Mouse (Mus musculus): ENCODE data around the gene Gm28230.

Gene Gm28230

DNA sequence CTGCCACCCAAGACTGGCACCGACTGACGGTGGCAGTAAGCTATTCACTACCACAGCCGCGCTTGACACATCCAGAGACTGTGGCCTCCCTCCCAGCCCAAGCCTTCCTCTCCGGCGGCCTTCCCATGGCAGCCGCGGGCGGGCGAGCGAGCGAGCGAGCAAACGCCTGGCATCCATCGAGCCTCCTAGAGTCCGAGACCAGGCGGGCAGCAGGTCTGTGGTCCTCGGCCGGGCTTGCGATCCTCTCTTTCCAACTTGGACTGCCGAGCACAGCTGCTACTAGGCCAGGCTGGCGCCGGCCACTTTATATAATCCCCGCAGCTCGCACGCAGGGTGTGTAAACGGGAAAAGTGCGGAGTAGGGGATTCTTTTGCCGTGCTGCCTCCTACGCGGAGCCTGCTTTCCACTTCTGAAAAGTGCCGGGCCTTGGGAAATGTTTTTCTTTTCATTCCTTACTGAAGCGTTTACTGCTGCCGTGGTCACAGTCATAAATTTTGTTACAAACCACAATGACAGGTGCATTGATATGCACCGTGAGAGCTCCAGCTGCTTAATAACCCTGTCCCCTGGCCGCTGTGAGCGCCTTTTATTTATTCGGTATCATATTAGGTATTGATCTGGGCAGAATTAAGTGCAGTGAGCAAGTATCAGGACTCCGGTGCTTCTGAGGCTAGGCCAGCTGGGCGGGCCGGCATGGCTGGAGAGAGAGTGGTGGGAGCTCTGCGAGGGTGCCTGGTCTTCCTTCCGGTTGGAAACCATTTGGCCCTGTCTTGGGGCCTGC, 14.0 kb downstream of the Gm28230 start:
- peak; percentile 64 for DNase-seq

DNA sequence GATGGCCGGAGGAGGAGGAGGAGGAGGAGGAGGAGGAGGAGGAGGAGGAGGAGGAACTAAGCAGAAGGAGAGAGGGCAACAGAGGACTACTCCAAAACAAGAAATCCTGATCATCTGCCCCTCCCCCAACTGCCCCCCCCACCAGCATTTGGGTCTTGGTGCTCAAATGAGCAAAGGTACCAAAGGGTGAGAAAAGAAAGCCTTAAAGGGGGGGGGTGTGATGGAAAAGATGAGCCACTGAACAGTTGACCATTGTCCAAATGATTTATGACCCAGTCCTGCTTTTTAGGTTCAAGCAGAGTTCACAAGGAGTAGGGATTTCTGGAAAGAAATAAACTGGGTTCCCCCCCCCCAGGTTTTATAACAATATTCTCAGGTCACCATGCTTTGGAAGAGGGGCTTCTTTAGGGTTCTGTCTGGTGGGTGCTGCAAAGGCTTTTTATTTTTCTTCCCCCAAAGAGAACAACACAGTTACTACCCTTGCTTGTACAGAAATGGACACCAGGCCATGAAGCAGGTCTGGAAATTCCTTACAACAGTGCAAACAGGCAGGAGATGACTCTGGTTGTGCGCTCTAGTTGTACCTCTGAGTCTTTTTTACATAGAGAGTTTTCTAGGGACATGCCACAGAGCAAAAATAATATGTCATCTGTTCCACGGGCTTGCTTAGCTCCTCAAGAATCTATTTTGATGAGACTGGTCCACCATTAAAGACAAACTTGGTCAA, 14.9 kb downstream of the Gm28230 start:
- DNase-seq, result no peak

GRCm38 (mm10) chr2:74741979-74742277, 15.4 kb downstream of the Gm28230 start:
- DNase-seq, result no peak

DNA sequence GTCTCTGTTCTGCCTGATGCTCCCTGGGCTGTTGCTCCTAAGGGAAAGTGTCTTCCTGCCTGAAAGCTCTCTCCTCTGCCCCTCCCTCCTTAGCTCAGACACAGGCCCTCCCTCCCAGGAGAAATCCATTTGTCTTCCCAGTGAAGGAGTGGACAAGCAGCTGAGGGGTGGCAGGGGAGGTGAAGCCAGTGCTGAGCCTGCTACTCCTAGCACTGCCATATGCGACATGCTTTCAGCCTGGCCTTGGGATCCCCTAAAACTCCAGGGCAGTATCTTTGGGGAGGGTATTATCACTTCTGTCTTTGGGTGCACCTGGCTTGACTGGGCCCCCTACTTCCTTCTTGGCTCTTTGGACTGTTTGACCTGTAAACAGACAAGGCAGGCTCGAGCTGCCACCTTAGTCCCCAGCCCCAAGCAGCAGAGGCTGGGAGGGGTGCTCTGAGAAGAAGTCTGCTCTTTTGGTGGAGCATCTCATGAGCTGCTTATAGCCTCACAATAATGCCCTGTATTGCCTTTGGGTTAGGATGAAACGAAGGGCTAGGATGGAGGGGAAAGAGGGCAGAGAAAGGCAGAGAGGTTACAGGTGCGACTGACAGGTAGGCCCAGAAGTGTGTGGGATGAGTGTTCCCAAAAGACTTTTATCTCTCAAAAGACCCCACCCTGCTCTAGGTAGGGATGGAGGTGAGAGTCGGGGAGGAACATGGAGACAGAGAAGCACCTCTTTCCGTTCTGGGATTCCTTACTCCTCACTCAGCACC, 19.2 kb downstream of the Gm28230 start:
- no peak for DNase-seq

DNA sequence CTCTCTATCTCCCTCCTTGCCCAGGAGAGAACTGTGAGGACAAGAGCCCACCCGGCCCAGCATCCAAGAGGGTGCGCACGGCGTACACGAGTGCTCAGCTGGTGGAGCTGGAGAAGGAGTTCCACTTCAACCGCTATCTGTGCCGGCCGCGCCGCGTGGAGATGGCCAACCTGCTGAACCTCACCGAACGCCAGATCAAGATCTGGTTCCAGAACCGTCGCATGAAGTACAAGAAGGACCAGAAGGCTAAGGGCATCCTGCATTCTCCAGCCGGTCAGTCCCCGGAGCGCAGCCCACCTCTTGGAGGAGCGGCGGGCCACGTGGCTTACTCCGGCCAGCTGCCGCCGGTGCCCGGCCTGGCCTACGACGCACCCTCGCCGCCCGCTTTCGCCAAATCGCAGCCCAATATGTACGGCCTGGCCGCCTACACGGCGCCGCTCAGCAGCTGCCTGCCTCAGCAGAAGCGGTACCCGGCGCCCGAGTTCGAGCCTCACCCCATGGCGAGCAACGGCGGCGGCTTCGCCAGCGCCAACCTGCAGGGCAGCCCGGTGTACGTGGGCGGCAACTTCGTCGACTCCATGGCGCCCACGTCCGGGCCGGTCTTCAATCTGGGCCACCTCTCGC, 19.9 kb downstream of the Gm28230 start:
- DNase-seq, result peak; percentile 30

DNA sequence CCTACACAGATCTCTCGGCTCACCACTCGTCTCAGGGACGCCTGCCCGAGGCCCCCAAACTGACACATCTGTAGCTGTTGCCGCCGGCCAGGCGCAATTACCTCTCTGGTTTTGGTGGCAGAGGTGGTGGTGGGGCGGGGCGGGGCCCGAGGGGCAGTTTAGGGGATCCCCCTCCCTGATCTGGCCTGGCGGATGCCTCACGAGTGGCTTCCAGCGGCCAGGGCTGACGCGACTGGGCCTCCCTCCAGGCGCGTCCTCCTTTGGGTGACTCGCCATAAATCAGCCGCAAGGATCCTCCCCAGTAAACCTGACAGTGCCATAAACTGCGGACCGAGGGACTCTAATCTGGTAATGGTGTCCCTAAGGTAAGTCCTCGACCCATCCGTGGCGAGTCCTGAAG, 20.5 kb downstream of the Gm28230 start:
- DNase-seq, result peak; percentile 35

DNA sequence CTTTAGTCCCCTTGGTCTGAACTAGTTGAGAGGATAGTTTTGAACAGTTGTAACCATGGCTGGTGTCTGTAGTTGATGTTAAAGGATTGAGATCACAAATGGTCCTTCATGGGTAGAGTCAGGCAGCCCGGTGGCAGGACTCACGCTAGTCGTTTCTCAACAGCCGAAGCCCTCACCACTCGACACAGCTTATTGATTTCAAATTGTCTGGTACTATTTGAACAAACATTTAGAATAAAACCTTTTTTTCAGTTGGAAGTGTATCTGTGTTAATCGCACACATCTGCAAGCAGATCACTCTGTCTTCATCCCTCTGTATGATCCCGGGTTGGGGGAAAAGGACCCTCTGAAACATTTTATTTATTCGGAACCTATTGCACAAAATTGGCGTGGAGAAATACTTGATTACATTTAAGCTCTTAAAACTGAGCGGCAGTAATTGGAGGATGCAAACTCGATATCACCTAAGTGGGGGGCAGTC, 21.2 kb downstream of the Gm28230 start:
- DNase-seq, result no peak

GRCm38 (mm10) chr2:74748436-74748995, 22.0 kb downstream of the Gm28230 start:
- DNase-seq, result no peak

- peak; percentile 79 for DNase-seq
Measured at GRCm38 (mm10) chr2:74749337-74750121, 23.0 kb downstream of the Gm28230 start.

DNA sequence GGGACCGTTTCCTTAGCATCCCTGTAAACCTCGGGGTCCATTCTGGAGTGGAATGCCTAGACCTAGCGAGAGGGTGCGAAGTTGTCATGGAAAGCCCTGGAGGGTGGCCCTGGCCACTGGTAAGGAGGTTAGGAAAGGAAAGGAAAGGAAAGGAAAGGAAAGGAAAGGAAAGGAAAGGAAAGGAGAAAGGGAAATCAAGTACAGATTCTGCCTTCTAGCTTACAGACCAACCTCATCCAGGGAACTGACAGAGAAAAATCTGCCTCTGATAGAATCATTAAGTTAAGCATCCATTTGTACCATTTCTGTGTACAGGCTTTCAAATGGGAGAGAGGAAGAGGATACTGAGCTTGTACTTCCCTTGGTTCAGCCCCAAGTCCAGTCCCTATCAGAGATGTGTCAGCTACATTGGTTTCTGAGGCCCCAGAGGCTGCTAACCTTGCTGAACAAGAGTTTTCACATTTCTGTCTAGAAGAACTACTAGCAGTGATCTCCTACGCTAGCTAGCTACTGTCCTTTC, 24.3 kb downstream of the Gm28230 start:
- no peak for DNase-seq

- no peak for DNase-seq
Measured at GRCm38 (mm10) chr2:74751861-74752260, 25.3 kb downstream of the Gm28230 start.

DNA sequence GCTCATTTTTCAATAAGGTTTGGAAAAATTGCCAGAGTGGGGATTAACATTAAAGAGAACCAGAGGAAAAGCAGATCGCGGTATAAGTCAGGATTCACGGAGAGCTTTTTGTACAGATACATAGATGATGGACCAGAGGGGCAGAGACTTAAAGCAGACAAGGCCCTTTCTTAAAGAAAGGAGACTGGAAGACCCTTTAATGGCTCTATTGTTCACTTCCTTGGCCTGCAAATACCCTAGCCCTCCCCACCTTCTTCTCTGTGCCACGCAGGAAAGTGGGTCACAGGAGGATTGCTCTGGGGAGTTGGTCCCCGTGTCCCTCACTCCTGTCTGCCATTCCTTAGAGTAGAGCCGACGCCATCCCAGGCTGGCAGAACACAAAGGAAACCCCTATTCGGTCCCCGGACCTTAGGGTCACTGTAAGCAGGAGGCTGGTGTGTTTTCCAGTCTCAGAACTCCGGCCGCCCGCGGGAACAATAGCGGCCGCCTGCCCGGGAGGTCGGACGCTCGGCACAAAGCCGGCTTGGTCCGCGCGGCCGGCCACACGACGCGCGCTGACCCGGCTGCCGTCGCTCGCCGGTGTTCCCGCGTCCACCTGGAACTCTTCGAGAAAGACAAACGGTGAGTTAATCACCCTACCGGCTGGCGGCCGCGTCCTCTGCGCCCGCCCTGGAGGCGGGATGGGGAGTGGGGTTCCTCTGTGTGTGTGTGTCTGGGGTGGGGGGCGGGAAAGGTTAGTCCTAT, 26.1 kb downstream of the Gm28230 start:
- peak; percentile 44 for DNase-seq

GRCm38 (mm10) chr2:74753175-74753523, 26.6 kb downstream of the Gm28230 start:
- peak; percentile 39 for DNase-seq

DNA sequence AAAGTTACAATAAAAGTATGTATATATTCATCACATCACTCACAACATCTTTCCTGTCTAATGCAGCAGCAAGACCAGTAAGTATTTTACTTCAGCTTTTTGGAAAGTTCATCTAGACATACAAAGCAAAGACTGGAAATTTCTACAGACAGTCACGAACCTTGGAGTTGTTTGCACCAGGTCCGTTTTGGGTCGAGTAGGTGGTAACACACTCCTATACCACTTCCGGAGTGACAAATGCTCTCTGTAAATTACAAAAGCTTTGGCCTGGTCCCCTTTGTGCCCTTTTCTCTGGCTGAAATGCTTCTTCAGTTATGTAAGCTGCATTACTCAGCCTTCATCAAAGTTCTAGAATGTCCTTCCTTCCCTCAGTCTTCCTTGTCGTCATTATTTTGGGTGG, 27.2 kb downstream of the Gm28230 start:
- no peak for DNase-seq

DNA sequence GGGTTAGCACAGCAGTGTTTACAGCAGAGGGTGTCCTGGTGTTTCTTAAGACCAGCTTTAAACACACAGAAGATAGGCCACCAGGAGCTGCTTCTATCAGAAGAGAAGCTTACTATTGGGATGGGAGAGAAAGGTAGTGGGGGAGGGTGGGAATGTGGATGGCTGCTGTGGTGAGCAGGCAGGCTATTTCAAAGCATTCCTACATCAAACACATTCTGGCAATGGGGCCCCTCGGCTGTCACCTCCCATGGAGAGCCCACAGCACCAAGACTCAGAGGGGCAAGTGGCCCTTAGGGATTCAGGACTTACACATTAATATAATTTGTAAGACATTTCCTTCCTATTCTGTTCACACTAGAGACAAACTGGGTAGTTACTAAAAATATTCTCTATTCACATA, 33.6 kb downstream of the Gm28230 start:
- no peak for DNase-seq

DNA sequence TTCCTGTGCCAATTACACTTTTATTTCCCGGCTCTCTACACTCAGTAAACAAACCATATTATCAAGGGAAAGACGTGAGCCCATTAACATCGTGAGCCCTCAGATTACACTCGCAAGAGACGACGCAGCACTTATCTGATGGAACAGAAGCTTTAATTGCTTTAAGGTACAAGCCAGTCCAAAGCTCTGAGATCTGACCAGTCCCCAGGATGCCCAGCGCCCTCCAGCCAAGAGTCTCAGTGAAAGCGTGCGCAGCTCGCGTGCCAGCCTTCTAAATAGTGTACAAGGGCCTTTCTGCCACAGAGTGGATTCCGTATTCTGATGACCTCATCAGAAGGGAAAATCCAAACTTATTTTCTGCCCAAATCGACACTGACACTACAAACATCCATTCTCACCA, 35.4 kb downstream of the Gm28230 start:
- DNase-seq, result no peak

DNA sequence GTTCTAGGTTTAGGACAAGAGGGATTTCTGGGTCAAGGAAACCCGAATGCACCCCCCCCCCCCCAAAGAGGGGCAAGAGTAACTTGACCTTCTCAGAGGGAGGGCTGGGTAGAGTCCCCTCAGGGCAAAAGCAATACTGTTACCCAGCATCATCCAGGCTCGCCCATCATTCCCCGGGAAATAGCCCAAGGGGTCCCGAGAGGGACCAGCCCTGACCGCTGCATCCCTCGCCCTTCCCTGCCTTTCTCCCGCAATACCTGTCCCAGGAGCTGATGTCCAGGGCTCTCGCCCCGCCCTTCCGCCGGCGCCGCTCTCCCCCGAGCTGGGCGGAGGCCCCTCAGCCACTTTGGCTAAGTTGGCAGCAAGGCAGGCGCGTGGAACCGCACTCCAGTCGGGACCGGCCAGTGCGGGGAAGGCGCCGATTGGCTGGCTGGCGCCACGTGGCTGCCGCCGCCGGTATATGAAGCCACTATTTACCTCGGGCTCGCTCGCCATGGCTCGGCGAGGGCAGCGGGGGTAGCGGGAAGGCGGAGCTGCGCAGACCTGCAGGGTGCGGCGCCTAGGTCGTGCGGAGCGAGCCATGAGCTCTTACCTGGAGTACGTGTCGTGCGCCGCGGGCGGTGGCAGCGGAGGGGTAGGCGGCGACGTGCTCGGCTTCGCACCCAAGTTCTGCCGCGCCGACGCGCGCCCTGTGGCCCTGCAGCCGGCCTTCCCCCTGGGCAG, 36.2 kb downstream of the Gm28230 start, which contains the start of gene Hoxd1:
Hoxd1 (plus strand) TSS at position 459 of the 723 bp plus-strand sequence.
- peak; percentile 75 for DNase-seq

GRCm38 (mm10) chr2:74763245-74763735, 36.8 kb downstream of the Gm28230 start:
- peak; percentile 19 for DNase-seq

GRCm38 (mm10) chr2:74763976-74764375, 37.4 kb downstream of the Gm28230 start:
- DNase-seq, result no peak

DNA sequence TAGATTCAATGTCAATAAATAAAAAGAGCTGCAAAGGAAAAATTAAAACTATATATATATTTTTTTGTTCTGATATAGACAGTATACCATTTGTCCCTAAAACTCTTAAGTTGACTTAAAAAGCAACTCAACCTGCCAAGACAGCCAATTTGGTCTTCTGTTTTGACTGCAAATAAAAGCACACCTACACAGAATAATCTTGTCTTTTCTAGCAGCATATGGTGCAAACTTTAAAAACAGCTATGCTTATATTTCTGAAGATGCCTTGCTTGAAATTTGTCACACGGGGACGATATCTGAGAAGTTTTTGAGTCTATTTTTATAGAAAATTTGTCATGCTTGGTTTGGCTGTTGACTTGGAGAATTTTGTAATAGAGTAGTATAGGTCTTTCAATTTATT, 47.8 kb downstream of the Gm28230 start:
- DNase-seq, result no peak

All from kidney, postnatal 10 days (tissue).